Mouse (Mus musculus) monocyte, adult 5-6 weeks (primary cell): Measurements from ENCODE around the gene Abcg3. TPM values are rescaled to one million over a fixed set of nuclear protein-coding genes. Genes with fewer than 3 reads are reported as not detected.
"Not testable (repeated sequence)": the region's sequence is repeated elsewhere in the genome, so short reads cannot be mapped to it uniquely, and the experiment has no call there.

Source experiments
- ATAC-seq: fragments of 153-309, 156-312 bp; replicated peaks from 2 replicates; pipeline ENCODE4 v1.8.0; 2017; ENCODE audit warnings: mild to moderate bottlenecking; ENCODE audit not compliant: low TSS enrichment, insufficient number of reproducible peaks, severe bottlenecking, poor library complexity, low FRiP score
- total RNA-seq: library from RNA; stranded (forward); fragments of 200-1000, 200-491, 200-594 nt; gene quantifications from 3 replicates; pipeline ENCODE4 v1.2.3, GENCODE M21; 2017

Abcg3 gene
- 74.5 to 88.7 TPM (median 78.9 TPM) in 3 replicates for total RNA-seq

DNA sequence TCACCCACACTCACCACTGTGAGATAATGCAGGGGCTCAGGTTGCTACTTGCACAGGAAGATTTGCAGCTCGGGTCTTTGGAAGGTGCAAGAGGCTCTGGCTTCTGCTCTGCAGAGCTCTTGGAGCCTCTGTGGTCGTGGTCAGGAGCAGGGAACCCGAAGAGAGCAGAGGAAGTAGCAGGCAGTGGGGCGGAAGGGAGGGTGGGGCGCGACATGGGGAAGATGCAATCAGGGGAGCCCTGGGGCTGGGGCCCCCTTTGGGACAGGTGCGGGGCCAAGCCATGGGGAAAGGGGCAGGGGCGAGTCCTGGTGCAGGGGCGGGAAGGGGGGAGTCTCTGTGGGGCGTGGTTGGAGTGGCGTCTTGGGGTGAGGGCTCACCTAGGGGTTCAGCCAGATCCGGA lies at the start of gene Abcg3:
Gene Abcg3, minus strand, starts transcription at position 184 of the 400 bp plus-strand sequence.
- ATAC-seq = peak; percentile 51; the same call in 1 of the 2 replicates

DNA sequence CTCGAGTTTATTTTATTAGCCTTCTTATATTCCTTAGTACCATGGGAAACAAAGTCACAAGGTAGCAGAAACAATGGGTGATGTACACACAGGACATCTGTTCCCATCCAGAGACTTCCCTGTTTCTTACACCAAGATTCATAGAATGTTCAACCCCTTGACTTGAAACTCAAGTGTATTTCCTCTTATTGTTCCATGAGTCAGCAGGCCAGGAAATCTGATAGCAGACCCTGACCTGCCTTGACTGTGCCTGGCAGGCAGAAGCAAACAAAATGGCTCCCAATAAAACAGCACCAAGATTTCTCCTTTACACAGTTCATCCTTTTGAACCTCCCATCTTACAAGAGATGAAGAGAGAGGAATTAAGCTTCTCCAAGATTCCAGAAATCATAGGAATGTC lies 30.0 kb upstream of the Abcg3 start:
- no peak for ATAC-seq

DNA sequence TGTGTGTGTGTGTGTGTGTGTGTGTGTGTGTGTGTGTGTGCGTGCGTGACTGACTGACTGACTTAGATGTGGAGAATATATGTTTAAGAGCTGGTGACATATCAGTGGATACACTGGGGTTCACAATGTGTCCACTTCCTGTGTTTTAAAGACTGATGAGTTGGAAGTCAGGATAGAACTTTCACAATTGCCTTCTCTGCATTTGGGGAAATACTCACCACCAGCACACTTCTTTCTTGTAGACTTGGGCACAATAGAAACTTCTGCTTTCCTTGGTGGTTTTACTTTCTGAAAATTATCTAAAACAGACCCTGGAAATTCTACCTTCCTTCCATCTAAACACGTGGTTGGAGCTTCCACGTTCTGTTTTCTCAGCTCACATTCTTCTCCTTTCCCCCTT lies 29.1 kb upstream of the Abcg3 start:
- ATAC-seq = no peak

- no peak for ATAC-seq
Observed at GRCm38 (mm10) chr5:105010376-105010775, 27.9 kb upstream of the Abcg3 start.

- no peak for ATAC-seq
Observed at GRCm38 (mm10) chr5:104989411-104989810, 6.9 kb upstream of the Abcg3 start.

DNA sequence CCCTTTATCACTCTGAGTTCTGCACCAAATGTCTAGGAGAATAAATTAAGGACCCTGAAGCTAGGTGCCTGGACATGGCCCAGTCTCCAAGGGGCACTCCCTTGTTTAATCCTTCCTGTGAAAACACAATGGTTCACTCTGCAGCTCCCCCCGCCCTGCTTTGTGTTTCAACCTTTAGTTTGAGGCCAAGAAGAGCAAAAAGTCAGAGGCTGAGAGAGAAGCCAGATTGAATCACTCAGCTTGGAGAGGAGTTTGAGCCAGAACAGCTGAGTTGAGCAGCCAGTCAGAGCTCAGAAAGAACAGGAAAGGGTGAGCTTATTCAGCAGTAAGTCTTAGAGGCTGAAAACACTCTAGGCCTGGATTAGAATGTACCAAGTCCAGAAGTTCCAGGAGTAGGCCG lies 5.5 kb upstream of the Abcg3 start:
- ATAC-seq = no peak

DNA sequence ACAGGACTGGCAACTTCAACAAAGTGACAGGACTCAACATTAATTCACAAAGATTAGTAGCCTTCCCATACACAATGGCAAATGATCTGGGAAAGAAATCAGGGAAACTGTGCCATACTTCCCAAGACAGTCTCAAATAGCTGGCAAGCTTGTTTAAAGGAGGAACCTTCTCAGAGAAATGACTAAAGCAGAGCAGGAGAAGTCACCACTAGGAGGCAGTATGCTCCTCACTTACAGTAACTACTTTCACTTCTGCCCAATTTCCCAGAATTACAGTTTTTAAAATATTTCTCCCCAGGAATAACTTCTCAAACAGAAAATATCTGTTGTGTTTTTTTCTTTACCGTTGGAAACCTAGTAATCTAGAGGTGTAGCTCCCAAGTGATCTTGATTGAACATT lies 4.2 kb upstream of the Abcg3 start:
- peak; percentile 65; the same call in 1 of the 2 replicates for ATAC-seq

DNA sequence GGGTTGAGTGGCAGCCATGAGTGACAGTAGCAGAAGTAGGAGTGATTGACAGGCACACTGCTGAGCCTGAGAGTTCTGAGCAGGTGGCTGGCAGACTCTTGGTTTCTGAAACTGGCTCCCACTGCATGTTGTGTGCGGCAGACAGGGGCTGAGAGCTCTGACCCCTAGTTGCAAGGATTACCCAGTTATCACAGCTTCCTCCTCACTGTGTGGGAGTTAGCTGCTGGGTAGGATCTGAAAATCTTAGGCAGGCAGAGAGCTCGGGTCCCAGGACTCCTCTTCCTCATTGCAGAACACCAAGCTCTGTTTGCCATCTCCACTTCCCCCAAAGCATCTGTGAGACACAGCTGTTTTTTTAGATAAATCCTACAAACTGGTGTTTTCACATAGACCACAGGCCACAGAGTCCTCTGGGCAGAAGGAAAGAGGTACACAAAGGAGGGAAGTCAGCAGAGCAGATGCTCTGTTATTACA lies 3.4 kb downstream of the Abcg3 start:
- 0 out of 2 replicates have a peak, but pooled peaks have one; percentile 15 for ATAC-seq

GRCm38 (mm10) chr5:104958141-104958793 lies 24.3 kb downstream of the Abcg3 start:
- ATAC-seq = peak; percentile 94

DNA sequence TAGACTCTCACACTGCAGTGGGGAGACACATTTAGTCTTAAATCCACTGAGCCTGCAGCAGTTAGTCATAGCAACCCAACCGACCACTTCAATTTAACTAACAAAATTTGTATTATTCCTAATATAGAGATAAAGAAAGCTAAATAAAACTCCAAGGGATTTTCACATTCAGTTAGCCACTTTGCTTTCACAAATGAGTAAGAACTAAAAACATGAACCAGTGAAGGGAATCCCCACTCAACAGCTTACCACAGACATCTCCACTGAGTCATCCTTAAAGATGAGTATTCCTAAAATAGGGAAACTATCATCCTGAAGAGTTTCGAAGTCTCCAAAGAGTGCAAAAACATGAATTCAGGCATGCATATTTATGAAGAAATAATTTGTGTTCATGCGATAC lies 27.3 kb downstream of the Abcg3 start:
- no peak for ATAC-seq

- no peak for ATAC-seq
Observed at GRCm38 (mm10) chr5:104946951-104947350, 35.6 kb downstream of the Abcg3 start.

DNA sequence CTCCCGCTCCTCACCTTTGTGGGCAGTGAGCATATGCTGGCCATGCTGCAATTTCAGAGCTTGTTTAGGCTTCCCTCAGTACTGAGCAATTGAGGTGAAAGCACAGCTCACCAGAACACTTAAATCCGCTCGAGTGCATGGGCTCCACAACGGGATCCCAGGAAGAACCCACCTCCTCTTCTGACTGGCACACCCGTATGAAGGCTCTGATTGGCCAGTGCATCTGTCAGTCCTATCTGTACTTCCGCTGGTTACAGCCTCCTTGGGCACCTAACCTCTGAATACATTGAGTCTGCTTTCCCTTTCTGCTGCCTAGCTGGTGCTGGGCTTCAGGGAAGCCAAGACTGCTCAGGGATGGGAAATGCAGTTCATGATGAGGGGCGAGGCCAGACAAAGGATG lies 48.4 kb downstream of the Abcg3 start:
- ATAC-seq = no peak

DNA sequence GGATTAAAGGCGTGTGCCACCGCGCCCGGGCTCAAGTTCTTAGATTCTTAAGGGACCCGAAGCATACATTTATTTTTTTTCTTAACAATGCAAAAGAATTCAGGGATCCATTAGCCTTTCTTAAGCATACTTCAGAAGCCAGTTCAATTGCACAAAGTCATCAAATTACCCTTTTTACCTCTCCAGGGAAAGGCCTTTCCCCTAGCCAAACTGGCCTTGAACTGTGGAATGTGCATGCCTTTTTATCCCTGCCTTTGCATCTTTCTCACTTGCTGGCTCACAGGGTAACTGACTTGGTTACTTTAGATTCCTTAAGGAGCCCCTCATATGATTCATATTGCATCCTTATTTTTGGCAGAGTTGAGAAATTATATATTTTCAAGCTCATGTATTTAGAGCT lies 76.0 kb downstream of the Abcg3 start:
- not testable (repeated sequence) for ATAC-seq

Other genes starting within 250 kb of the Abcg3 start
- 7.8 to 12.6 TPM (median 12.2 TPM) in 3 replicates for gene Zfp951, start 122.6 kb downstream of the Abcg3 start, total RNA-seq
- gene Gbp9, start 156.8 kb upstream of the Abcg3 start, total RNA-seq = 66.5 to 102 TPM (median 67.7 TPM) in 3 replicates
- 17.8 to 77.4 TPM (median 18.2 TPM) in 3 replicates for gene Gbp8, start 156.8 kb upstream of the Abcg3 start, total RNA-seq
- 22.6 to 80.8 TPM (median 23.8 TPM) in 3 replicates for gene Gbp4, start 156.9 kb upstream of the Abcg3 start, total RNA-seq